Mouse (Mus musculus): Measurements from ENCODE around the gene Cfp. TPM values are rescaled to one million over a fixed set of nuclear protein-coding genes. Genes with fewer than 3 reads are reported as not detected.

Gene Cfp
- polyA plus RNA-seq, 1 experiment from 2014 or later, result 7.4 TPM

- ATAC-seq (ENCODE audit: borderline replicate concordance, extremely low read depth, low FRiP score, low TSS enrichment), result peak; percentile 65
- Histone ChIP-seq H3K4me3 (peak overlapping the region; percentile 37), H3K27me3 (no peaks in the 10 kb centered on the region; the same call in 1 of the 2 replicates), H3K9ac (no peak overlapping the region), H3K36me3 (no peaks in the 10 kb centered on the region), H3K4me1 (no peaks in the 10 kb centered on the region; the same call in 1 of the 2 replicates), H3K27ac (no peak overlapping the region), H3K9me3 (no peaks in the 10 kb centered on the region), H3K4me2 (peak overlapping the region; percentile 79)
- 22% methylated on average over 41 of the region's 49 CpGs for WGBS
Measured at GRCm38 (mm10) chrX:20920249-20920843, 11.0 kb downstream of the Cfp start.

DNA sequence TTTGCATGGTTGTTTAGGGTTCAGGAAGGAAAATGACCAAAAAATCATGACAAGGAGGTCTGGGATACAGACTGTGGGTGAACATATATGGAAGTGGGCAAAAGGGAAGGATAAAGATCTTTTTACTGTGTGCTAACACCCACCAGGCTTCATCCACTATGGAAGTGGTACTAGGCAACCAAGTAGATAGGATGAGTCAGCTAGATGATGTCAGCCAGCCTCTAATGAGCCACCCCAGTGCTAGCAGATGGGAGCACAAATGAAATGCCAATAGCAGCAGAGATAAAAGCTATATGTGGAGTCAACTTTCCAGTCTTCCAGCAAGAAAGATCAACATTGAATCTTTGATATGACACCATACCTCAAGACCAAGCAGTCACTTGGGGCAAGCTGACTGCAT, 16.3 kb downstream of the Cfp start:
- no peak overlapping the region for H3K4me2 ChIP-seq

DNA sequence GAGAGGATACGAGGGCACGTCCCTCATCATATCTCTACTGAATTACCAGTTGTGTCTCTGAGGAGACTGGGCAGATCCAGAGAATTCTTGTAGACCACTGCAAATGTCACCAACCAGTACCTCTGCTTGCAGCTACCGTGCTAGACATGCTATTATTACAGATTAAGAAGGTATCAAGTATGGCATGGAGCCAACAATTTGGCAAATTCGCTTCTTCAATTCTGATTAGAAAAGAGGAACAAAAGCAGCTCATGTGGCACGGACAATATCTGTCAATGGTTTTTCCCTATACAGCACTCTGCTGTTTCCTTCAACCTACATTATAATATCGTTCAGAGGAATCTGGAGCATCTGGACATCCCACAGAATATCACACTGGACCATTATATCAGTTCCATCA, 17.6 kb downstream of the Cfp start:
- Histone ChIP-seq H3K4me2 (no peak overlapping the region), H3K9ac (no peak overlapping the region), H3K27me3 (no peaks in the 10 kb centered on the region), H3K9me3 (no peaks in the 10 kb centered on the region), H3K4me1 (no peaks in the 10 kb centered on the region), H3K4me3 (no peak overlapping the region), H3K36me3 (no peaks in the 10 kb centered on the region), H3K27ac (no peak overlapping the region)
- 76% methylated on average over 6 of the region's 6 CpGs for WGBS
- ATAC-seq (ENCODE audit: borderline replicate concordance, extremely low read depth, low FRiP score, low TSS enrichment), result no peak

More for the DNA sequence above, 16.3 kb downstream of the Cfp start:
- no peaks in the 10 kb centered on the region for H3K9me3 ChIP-seq
- no peak overlapping the region for H3K27ac ChIP-seq
- H3K4me3 ChIP-seq, result no peak overlapping the region
- H3K27me3 ChIP-seq, result no peaks in the 10 kb centered on the region; the same call in 1 of the 2 replicates
- H3K36me3 ChIP-seq, result no peaks in the 10 kb centered on the region
- H3K4me1 ChIP-seq, result no peaks in the 10 kb centered on the region; the same call in 1 of the 2 replicates
- H3K9ac ChIP-seq, result no peak overlapping the region
- ATAC-seq (ENCODE audit: borderline replicate concordance, extremely low read depth, low FRiP score, low TSS enrichment), result no peak

DNA sequence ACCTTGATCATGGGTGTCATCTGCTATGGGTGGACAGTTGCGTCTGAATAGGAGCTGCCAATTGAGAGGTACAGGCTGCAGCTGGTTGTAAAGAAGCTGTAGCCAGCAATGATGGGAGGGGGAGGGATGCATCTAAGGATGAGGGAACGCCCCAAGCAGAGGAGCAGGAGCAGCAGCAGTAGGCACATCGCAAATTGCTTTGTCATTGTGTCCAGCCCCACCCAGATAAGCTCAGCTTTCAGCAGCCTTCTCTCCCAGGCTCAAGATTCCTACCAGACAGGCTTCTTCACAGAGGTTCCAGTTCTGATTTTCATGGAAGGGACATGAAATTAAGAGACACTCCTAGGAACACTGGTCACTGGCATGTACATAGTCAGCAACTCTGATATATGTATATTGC, 21.3 kb downstream of the Cfp start:
- Histone ChIP-seq H3K36me3 (no peaks in the 10 kb centered on the region), H3K27ac (no peak overlapping the region), H3K9me3 (no peaks in the 10 kb centered on the region), H3K4me1 (no peaks in the 10 kb centered on the region), H3K4me2 (no peak overlapping the region), H3K27me3 (no peaks in the 10 kb centered on the region), H3K4me3 (no peak overlapping the region), H3K9ac (no peak overlapping the region)
- ATAC-seq (ENCODE audit: borderline replicate concordance, extremely low read depth, low FRiP score, low TSS enrichment), result no peak
- WGBS, result 35% methylated on average over 3 of the region's 3 CpGs

Other genes starting within 250 kb of the Cfp start
- gene Cdk16, start 243.6 kb downstream of the Cfp start, polyA plus RNA-seq (2015; fragmentation: Nextera tagmentation; extraction: Ambion mirVana), result 109 and 113 TPM in 2 replicates
- gene Usp11, start 227.6 kb downstream of the Cfp start, polyA plus RNA-seq (2015; fragmentation: Nextera tagmentation; extraction: Ambion mirVana), result 38.1 and 38.7 TPM in 2 replicates
- 97.6 and 102 TPM in 2 replicates for gene Araf, start 133.7 kb downstream of the Cfp start, polyA plus RNA-seq (2015; fragmentation: Nextera tagmentation; extraction: Ambion mirVana)
- 26.4 and 27.0 TPM in 2 replicates for gene Timp1, start 61.4 kb downstream of the Cfp start, polyA plus RNA-seq (2015; fragmentation: Nextera tagmentation; extraction: Ambion mirVana)
- gene Syn1, start 10.6 kb downstream of the Cfp start, polyA plus RNA-seq (2015; fragmentation: Nextera tagmentation; extraction: Ambion mirVana), result 0.21 and 0.39 TPM in 2 replicates
- gene Elk1, start 19.1 kb upstream of the Cfp start, polyA plus RNA-seq (2015; fragmentation: Nextera tagmentation; extraction: Ambion mirVana), result 10.9 and 12.5 TPM in 2 replicates
- gene Uxt, start 30.5 kb upstream of the Cfp start, polyA plus RNA-seq (2015; fragmentation: Nextera tagmentation; extraction: Ambion mirVana), result 49.7 and 49.9 TPM in 2 replicates
- gene Zfp182, start 130.8 kb upstream of the Cfp start, polyA plus RNA-seq (2015; fragmentation: Nextera tagmentation; extraction: Ambion mirVana), result 5.4 and 5.6 TPM in 2 replicates
- not detected in 2 replicates for gene Spaca5, start 136.9 kb upstream of the Cfp start, polyA plus RNA-seq (2015; fragmentation: Nextera tagmentation; extraction: Ambion mirVana)
- gene Zfp300, start 158.0 kb upstream of the Cfp start, polyA plus RNA-seq (2015; fragmentation: Nextera tagmentation; extraction: Ambion mirVana), result 1.3 and 1.4 TPM in 2 replicates
- not detected in 2 replicates for gene Ssxa1, start 184.3 kb upstream of the Cfp start, polyA plus RNA-seq (2015; fragmentation: Nextera tagmentation; extraction: Ambion mirVana)
- gene Gm21876, start 244.1 kb upstream of the Cfp start, polyA plus RNA-seq (2015; fragmentation: Nextera tagmentation; extraction: Ambion mirVana), result not detected in 2 replicates

Data from lung, embryonic 15.5 days (tissue).